Mouse (Mus musculus): Measurements from ENCODE around the gene Gm28305. TPM values are rescaled to one million over a fixed set of nuclear protein-coding genes. Genes with fewer than 3 reads are reported as not detected.

Gene Gm28305
- polyA plus RNA-seq (2017; shearing (Covaris generic)), result not detected

GRCm38 (mm10) chr9:104040362-104040761 is at the start of gene Gm28305:
Gene Gm28305, plus strand, starts transcription at chr9:104040662.

GRCm38 (mm10) chr9:104001921-104002859 is 38.3 kb upstream of the Gm28305 start, which contains the start of gene Nphp3:
Gene Nphp3, plus strand, starts transcription at chr9:104002544.

GRCm38 (mm10) chr9:104062430-104063243 is 22.2 kb downstream of the Gm28305 start, which contains the start of gene Uba5:
Gene Uba5, minus strand, starts transcription at chr9:104063134.

GRCm38 (mm10) chr9:104063244-104063961 is 22.9 kb downstream of the Gm28305 start, which contains the start of gene Acad11:
Gene Acad11, plus strand, starts transcription at chr9:104063377.

Other genes starting within 250 kb of the Gm28305 start
- gene Nphp3, start 38.1 kb upstream of the Gm28305 start, polyA plus RNA-seq (2017; shearing (Covaris generic)), result 2.1 TPM
- 48.6 TPM for gene Uba5, start 22.5 kb downstream of the Gm28305 start, polyA plus RNA-seq (2017; shearing (Covaris generic))
- gene Acad11, start 22.7 kb downstream of the Gm28305 start, polyA plus RNA-seq (2017; shearing (Covaris generic)), result 10.9 TPM
- 0.96 TPM for gene Ackr4, start 86.3 kb downstream of the Gm28305 start, polyA plus RNA-seq (2017; shearing (Covaris generic))
- 45.7 TPM for gene Dnajc13, start 222.3 kb downstream of the Gm28305 start, polyA plus RNA-seq (2017; shearing (Covaris generic))